ENCODE assay signal across 12 mouse cellular contexts in genomic region chr2:116018781-116019465, GRCm38 (mm10). TPM values are rescaled to one million over a fixed set of nuclear protein-coding genes. Genes with fewer than 3 reads are reported as not detected.
DNase-seq lines count a peak whose midpoint lies in the region; ATAC-seq lines count a peak whose summit lies in the region.
"Had no signal": no experiment of that assay in that cellular context is flagged by ENCODE, and none has a peak within 500 bp of the region (broad histone marks: within the 10 kb centered on the region; RNA-seq: fewer than 3 reads in every experiment).

No protein-coding gene starts in this region.

- H3K9ac ChIP-seq in kidney, embryonic 15.5 days = no peak overlapping the region
- H3K9ac ChIP-seq in hindbrain, embryonic 11.5 days (ENCODE audit: low read depth, low read length) = peak overlapping the region; percentile 44; the same call in 1 of the 2 replicates
- H3K9ac ChIP-seq in midbrain, embryonic 16.5 days (ENCODE audit: low read depth, low read length) = no peak overlapping the region

- 38% methylated on average over 10 of the region's 10 CpGs for WGBS in kidney, embryonic 15.5 days
- 40% methylated on average over 10 of the region's 10 CpGs for WGBS in hindbrain, embryonic 11.5 days
- 20% methylated on average over 10 of the region's 10 CpGs for WGBS in midbrain, embryonic 16.5 days

- H3K27me3 ChIP-seq in kidney, embryonic 15.5 days = no peaks in the 10 kb centered on the region
- no peaks in the 10 kb centered on the region for H3K27me3 ChIP-seq in hindbrain, embryonic 11.5 days (ENCODE audit: control insufficient read depth, insufficient read depth, low read length)
- H3K27me3 ChIP-seq in midbrain, embryonic 16.5 days (ENCODE audit: control insufficient read depth, insufficient read depth, low read depth, low read length) = no peaks in the 10 kb centered on the region; the same call in 1 of the 2 replicates

- no peak for DNase-seq in kidney, adult 18-20 months
- peak; percentile 48 for DNase-seq in hindbrain, embryonic 11.5 days (ENCODE audit: low spot score)
- DNase-seq in telencephalon, adult 2 months (ENCODE audit: low read depth, low spot score) = peak; percentile 36
- no peak for DNase-seq in natural killer cell, adult 2 months (ENCODE audit: low spot score in 2 of 2)
- DNase-seq in adrenal gland, postnatal 14 days = no peak
- no peak for DNase-seq in adrenal gland, adult 18-20 months (ENCODE audit: low spot score in 2 of 2)
- DNase-seq: lung, postnatal 36 days had no signal

- peaks cover 38% of the 10 kb centered on the region for H3K36me3 ChIP-seq in kidney, embryonic 15.5 days
- no peaks in the 10 kb centered on the region for H3K36me3 ChIP-seq in hindbrain, embryonic 11.5 days (ENCODE audit: control insufficient read depth, insufficient read depth, low read length)
- H3K36me3 ChIP-seq in midbrain, embryonic 16.5 days (ENCODE audit: control insufficient read depth, insufficient read depth, low read length) = no peaks in the 10 kb centered on the region

- no peak overlapping the region for H3K4me3 ChIP-seq in kidney, embryonic 15.5 days (replicated peaks)
- no peak overlapping the region for H3K4me3 ChIP-seq in hindbrain, embryonic 11.5 days (ENCODE audit: low read depth, low read length)
- H3K4me3 ChIP-seq in midbrain, embryonic 16.5 days (ENCODE audit: low read depth, low read length) = no peak overlapping the region

- no peak overlapping the region for H3K4me2 ChIP-seq in kidney, embryonic 15.5 days
- no peak overlapping the region for H3K4me2 ChIP-seq in hindbrain, embryonic 11.5 days (replicated peaks; ENCODE audit: low read depth, low read length)
- peak overlapping the region; percentile 2; the same call in 1 of the 2 replicates for H3K4me2 ChIP-seq in midbrain, embryonic 16.5 days (ENCODE audit: low read length)
- H3K4me2 ChIP-seq: liver, embryonic 11.5 days had no signal

- H3K4me1 ChIP-seq in kidney, embryonic 15.5 days = peaks cover 46% of the 10 kb centered on the region
- H3K4me1 ChIP-seq in hindbrain, embryonic 11.5 days (replicated peaks; ENCODE audit: control insufficient read depth, insufficient read depth, low read length) = peaks cover 20% of the 10 kb centered on the region
- H3K4me1 ChIP-seq in midbrain, embryonic 16.5 days (ENCODE audit: control insufficient read depth, insufficient read depth, low read length) = peaks cover 27% of the 10 kb centered on the region

- no peak for ATAC-seq in kidney, embryonic 15.5 days (replicated peaks; ENCODE audit: low FRiP score)
- ATAC-seq in hindbrain, embryonic 11.5 days (ENCODE audit: low FRiP score) = peak; percentile 31; the same call in 1 of the 2 replicates
- peak; percentile 18 for ATAC-seq in midbrain, embryonic 16.5 days

- peak overlapping the region; percentile 76 for H3K27ac ChIP-seq in kidney, embryonic 15.5 days
- H3K27ac ChIP-seq in hindbrain, embryonic 11.5 days (ENCODE audit: low read depth, low read length) = peak overlapping the region; percentile 92
- peak overlapping the region; percentile 67 for H3K27ac ChIP-seq in midbrain, embryonic 16.5 days (ENCODE audit: low read length)

- H3K9me3 ChIP-seq in kidney, embryonic 15.5 days (replicated peaks) = no peaks in the 10 kb centered on the region
- no peaks in the 10 kb centered on the region for H3K9me3 ChIP-seq in hindbrain, embryonic 11.5 days (ENCODE audit: control insufficient read depth, low read length)
- H3K9me3 ChIP-seq in midbrain, embryonic 16.5 days (replicated peaks; ENCODE audit: control insufficient read depth, low read length, poor library complexity, severe bottlenecking) = no peaks in the 10 kb centered on the region

RNA-seq across cellular contexts. Expression of gene Meis2, which starts 46.7 kb away (rescaled TPM):
- 85.5 and 94.3 TPM in 2 replicates for polyA plus RNA-seq in kidney, embryonic 15.5 days (2015; fragmentation: Nextera tagmentation; extraction: Ambion mirVana)
- 121 and 142 TPM in 2 replicates for polyA plus RNA-seq in hindbrain, embryonic 11.5 days (2014; fragmentation: Nextera tagmentation; extraction: Ambion mirVana)
- 62.5 and 70.2 TPM in 2 replicates for polyA plus RNA-seq in midbrain, embryonic 16.5 days (2015; fragmentation: Nextera tagmentation; extraction: Ambion mirVana)
- 150 and 159 TPM in 2 replicates for total RNA-seq in adrenal gland, postnatal 14 days (2021)
- 100 to 1,000 TPM; 216 to 279 TPM for total RNA-seq in adrenal gland, adult 18-20 months (2021)
- total RNA-seq: common myeloid progenitor, adult 5-6 weeks; neutrophil, adult 5-6 weeks had no signal

Comparison
In these comparisons a context has a peak if more than half of its experiments do, and no peak if none do; other contexts are left out.
1. DNase-seq: peak in hindbrain, embryonic 11.5 days (single experiment) and telencephalon, adult 2 months (single experiment); none in kidney, adult 18-20 months (single experiment), natural killer cell, adult 2 months (0 of 2), adrenal gland, postnatal 14 days (single experiment) and adrenal gland, adult 18-20 months (0 of 2).
2. Peak in every context shown above with its lines, with median percentiles within 50 percentile points of each other: H3K27ac ChIP-seq.